Mouse (Mus musculus) lung, embryonic 14.5 days (tissue): ENCODE measurements around the gene Hacd2. TPM values are rescaled to one million over a fixed set of nuclear protein-coding genes. Genes with fewer than 3 reads are reported as not detected.

Experiments
- ATAC-seq: fragments of 200-750 bp; cut with Nextera tagmentation; 2 replicates; pipeline ENCODE4 v1.8.0; 2017; ENCODE audit warnings: mild to moderate bottlenecking, moderate TSS enrichment, moderate library complexity; ENCODE audit not compliant: insufficient read depth
- DNase-seq: peaks from one replicate; pipeline ENCODE4 v3.0.0-alpha.2; 2015
- H3K27ac ChIP-seq: fragments of 300-500 bp; sonication (generic); 2 replicates; pipeline ENCODE4 v1.5.1; 2014; ENCODE audit warnings: low read depth, mild to moderate bottlenecking, moderate library complexity
- H3K27me3 ChIP-seq: fragments of 300-500 bp; sonication (generic); 2 replicates; pipeline ENCODE4 v1.6.1; 2014; ENCODE audit warnings: low read length, control low read depth; ENCODE audit not compliant: insufficient read depth
- H3K36me3 ChIP-seq: fragments of 300-500 bp; sonication (generic); 2 replicates; pipeline ENCODE4 v1.6.1; 2014; ENCODE audit warnings: control low read depth; ENCODE audit not compliant: insufficient read depth
- H3K4me1 ChIP-seq: fragments of 300-500 bp; sonication (generic); 2 replicates; pipeline ENCODE4 v1.6.1; 2014; ENCODE audit warnings: antibody characterized with exemption, control low read depth; ENCODE audit not compliant: insufficient read depth
- H3K4me2 ChIP-seq: fragments of 300-500 bp; sonication (generic); 2 replicates; pipeline ENCODE4 v1.6.1; 2014; ENCODE audit warnings: mild to moderate bottlenecking
- H3K4me3 ChIP-seq: fragments of 300-500 bp; sonication (generic); 2 replicates; pipeline ENCODE4 v1.5.1; 2014; ENCODE audit warnings: low read depth, low read length
- H3K9ac ChIP-seq: fragments of 300-500 bp; sonication (generic); 2 replicates; pipeline ENCODE4 v1.6.1; 2014
- H3K9me3 ChIP-seq: fragments of 300-500 bp; sonication (generic); 2 replicates; pipeline ENCODE4 v1.6.1; 2016; ENCODE audit warnings: low read depth, low read length, control low read depth
- CTCF ChIP-seq: IDR thresholded peaks from 2 replicates; pipeline ENCODE4 v1.5.1; 2016; ENCODE audit warnings: antibody characterized with exemption, low read depth
- WGBS: fragments of 180-500 bp; shearing (Covaris S2); extraction: QIAGEN DNeasy Blood & Tissue Kit; methylation state at CpG from one replicate; pipeline ENCODE4 v1.1.7; 2014; 5-methylcytosine and 5-hydroxymethylcytosine counted together
- polyA plus RNA-seq: library from polyadenylated mRNA; unstranded; fragments of >200 nt; fragmentation: Nextera tagmentation; extraction: Ambion mirVana; gene quantifications from 2 replicates; pipeline ENCODE4 v1.2.1, GENCODE M21; 2014

The Hacd2 gene
- polyA plus RNA-seq, 1 experiment from 2014 or later: 50.8 TPM

DNA sequence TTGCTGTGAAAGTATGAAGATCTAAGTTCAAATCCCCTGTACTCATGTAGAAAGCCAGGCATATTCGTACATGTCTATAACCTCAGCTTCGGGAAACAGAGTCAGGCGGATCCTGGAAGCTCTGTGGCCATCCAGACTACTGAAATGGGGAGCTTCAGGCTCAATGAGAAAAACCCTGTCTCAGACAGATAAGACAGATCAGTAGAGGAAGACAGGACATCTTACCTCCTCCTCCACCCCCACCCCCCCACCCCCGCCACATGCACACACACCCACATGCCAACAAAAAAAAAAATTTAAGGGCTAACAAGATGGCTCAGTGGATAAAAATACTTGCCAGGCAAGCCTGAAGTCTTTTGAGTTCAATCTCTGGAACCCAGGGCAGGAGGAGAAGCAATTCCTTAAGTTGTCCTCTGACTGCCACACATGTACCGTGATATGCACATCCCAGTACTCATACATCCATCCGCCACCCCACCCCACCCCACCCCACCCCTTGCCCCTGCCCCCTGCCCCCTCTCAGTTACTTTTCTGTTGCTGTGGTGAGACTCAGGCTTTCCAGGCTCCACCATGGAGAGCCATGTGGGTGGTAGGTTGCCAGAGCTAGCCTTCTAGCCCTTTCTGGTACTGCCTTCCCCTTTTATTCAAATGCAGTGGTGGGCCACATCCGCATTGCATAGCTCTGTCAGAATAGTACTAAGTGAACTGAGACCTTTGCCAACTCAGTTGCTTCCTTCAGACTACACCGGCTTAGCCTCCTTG, 32.4 kb downstream of the Hacd2 start:
- 88% methylated on average over 8 of the region's 8 CpGs for WGBS
- no peak for TF ChIP-seq CTCF
- no peak for ATAC-seq
- no peaks in the 10 kb centered on the region for H3K4me1 ChIP-seq
- H3K4me3 ChIP-seq: no peak overlapping the region
- H3K27me3 ChIP-seq: no peaks in the 10 kb centered on the region
- no peaks in the 10 kb centered on the region for H3K9me3 ChIP-seq
- peaks cover 6% of the 10 kb centered on the region; the same call in 1 of the 2 replicates for H3K36me3 ChIP-seq
- no peak for DNase-seq
- no peak overlapping the region for H3K4me2 ChIP-seq
- no peak overlapping the region for H3K9ac ChIP-seq
- no peak overlapping the region for H3K27ac ChIP-seq

GRCm38 (mm10) chr16:35055194-35055506, 32.9 kb downstream of the Hacd2 start:
- Histone ChIP-seq H3K4me1 (no peaks in the 10 kb centered on the region), H3K9me3 (no peaks in the 10 kb centered on the region), H3K36me3 (peaks cover 6% of the 10 kb centered on the region; the same call in 1 of the 2 replicates), H3K27me3 (no peaks in the 10 kb centered on the region), H3K27ac (no peak overlapping the region), H3K9ac (no peak overlapping the region), H3K4me3 (no peak overlapping the region), H3K4me2 (no peak overlapping the region)
- DNase-seq: no peak
- no peak for ATAC-seq
- TF ChIP-seq CTCF: no peak
- 70% methylated on average over 1 of the region's 1 CpGs for WGBS

GRCm38 (mm10) chr16:35055861-35056260, 33.6 kb downstream of the Hacd2 start:
- 83% methylated on average over 1 of the region's 1 CpGs for WGBS

DNA sequence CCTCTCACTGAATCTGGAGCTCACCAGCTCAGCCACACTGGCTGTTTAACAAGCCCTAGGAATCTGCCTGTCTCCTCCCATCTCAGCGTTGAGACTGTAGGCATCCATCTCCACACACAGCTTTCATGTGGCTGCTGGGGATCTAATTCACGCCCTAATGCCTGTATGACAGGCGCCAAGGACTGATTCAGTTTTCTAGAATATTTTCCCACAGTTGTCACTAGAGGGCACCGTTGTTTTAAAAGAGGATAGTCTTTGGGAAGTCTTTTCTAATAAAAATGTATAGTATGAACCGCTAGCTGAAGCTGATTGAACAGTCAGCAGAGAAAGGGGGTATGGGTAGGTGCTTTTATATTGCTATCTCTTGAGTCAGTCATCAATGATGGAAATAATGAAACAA, 34.1 kb downstream of the Hacd2 start:
- H3K4me2 ChIP-seq: no peak overlapping the region
- ATAC-seq (peak; percentile 38; the same call in 1 of the 2 replicates), DNase-seq (peak; percentile 86)

More at GRCm38 (mm10) chr16:35055861-35056260, 33.6 kb downstream of the Hacd2 start:
- no peak overlapping the region for H3K4me3 ChIP-seq
- no peak for TF ChIP-seq CTCF
- H3K27me3 ChIP-seq: no peaks in the 10 kb centered on the region
- H3K27ac ChIP-seq: no peak overlapping the region
- no peak overlapping the region for H3K9ac ChIP-seq
- H3K4me1 ChIP-seq: no peaks in the 10 kb centered on the region
- DNase-seq (no peak), ATAC-seq (no peak)
- H3K4me2 ChIP-seq: no peak overlapping the region
- no peaks in the 10 kb centered on the region for H3K9me3 ChIP-seq
- H3K36me3 ChIP-seq: peaks cover 6% of the 10 kb centered on the region; the same call in 1 of the 2 replicates

GRCm38 (mm10) chr16:35056786-35057185, 34.6 kb downstream of the Hacd2 start:
- WGBS: 78% methylated on average over 3 of the region's 3 CpGs
- peaks cover 6% of the 10 kb centered on the region; the same call in 1 of the 2 replicates for H3K36me3 ChIP-seq

More for the DNA sequence above, 34.1 kb downstream of the Hacd2 start:
- Histone ChIP-seq H3K9me3 (no peaks in the 10 kb centered on the region), H3K4me1 (no peaks in the 10 kb centered on the region), H3K27me3 (no peaks in the 10 kb centered on the region), H3K4me3 (no peak overlapping the region), H3K36me3 (peaks cover 6% of the 10 kb centered on the region; the same call in 1 of the 2 replicates), H3K27ac (no peak overlapping the region), H3K9ac (no peak overlapping the region)
- peak; percentile 56 for TF ChIP-seq CTCF
- WGBS: 19% methylated on average over 5 of the region's 5 CpGs

DNA sequence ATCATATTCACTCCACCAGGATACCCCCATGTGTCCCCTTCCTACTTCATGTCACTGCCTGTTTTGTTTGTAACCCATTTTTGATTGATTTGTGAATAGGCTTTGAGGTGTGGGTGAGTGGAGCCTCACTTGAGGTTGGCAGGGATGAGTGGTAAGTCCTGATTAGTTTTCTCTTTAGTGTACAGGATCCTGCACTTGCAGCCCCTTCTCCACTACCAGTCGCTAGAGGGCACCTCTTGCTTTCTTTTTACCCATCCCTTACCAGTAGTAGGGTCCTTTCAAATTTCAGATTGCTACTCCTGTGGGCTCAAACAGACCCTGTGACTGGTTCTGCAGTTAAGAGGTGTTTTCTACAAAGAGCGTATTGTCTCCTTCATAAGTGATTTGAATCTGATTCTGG, 38.8 kb downstream of the Hacd2 start:
- H3K4me3 ChIP-seq: no peak overlapping the region
- TF ChIP-seq CTCF: peak; percentile 61
- H3K36me3 ChIP-seq: peaks cover 16% of the 10 kb centered on the region; the same call in 1 of the 2 replicates
- ATAC-seq: no peak
- H3K4me2 ChIP-seq: no peak overlapping the region
- H3K9me3 ChIP-seq: no peaks in the 10 kb centered on the region
- WGBS: 52% methylated on average over 2 of the region's 2 CpGs
- H3K9ac ChIP-seq: no peak overlapping the region
- peak; percentile 63 for DNase-seq
- no peak overlapping the region for H3K27ac ChIP-seq
- no peaks in the 10 kb centered on the region for H3K4me1 ChIP-seq
- no peaks in the 10 kb centered on the region for H3K27me3 ChIP-seq

More at GRCm38 (mm10) chr16:35056786-35057185, 34.6 kb downstream of the Hacd2 start:
- no peak for ATAC-seq
- no peaks in the 10 kb centered on the region for H3K27me3 ChIP-seq
- H3K4me1 ChIP-seq: no peaks in the 10 kb centered on the region
- TF ChIP-seq CTCF: no peak
- H3K9ac ChIP-seq: no peak overlapping the region
- H3K27ac ChIP-seq: no peak overlapping the region
- no peak for DNase-seq
- H3K4me2 ChIP-seq: no peak overlapping the region
- no peaks in the 10 kb centered on the region for H3K9me3 ChIP-seq
- H3K4me3 ChIP-seq: no peak overlapping the region

GRCm38 (mm10) chr16:35065724-35066123, 43.5 kb downstream of the Hacd2 start:
- ATAC-seq (no peak), DNase-seq (no peak)
- Histone ChIP-seq H3K9ac (no peak overlapping the region), H3K4me3 (no peak overlapping the region), H3K9me3 (no peaks in the 10 kb centered on the region), H3K4me2 (no peak overlapping the region), H3K4me1 (no peaks in the 10 kb centered on the region), H3K36me3 (peaks cover 10% of the 10 kb centered on the region; the same call in 1 of the 2 replicates), H3K27me3 (no peaks in the 10 kb centered on the region), H3K27ac (no peak overlapping the region)
- no peak for TF ChIP-seq CTCF
- 93% methylated on average over 6 of the region's 6 CpGs for WGBS
